Mouse (Mus musculus): ENCODE data around the gene Pptc7. TPM values are rescaled to one million over a fixed set of nuclear protein-coding genes. Genes with fewer than 3 reads are reported as not detected.

Gene Pptc7
- polyA plus RNA-seq, 1 experiment: 7.2 TPM

GRCm38 (mm10) chr5:122320205-122320781, 36.1 kb downstream of the Pptc7 start:
- H3K4me1 ChIP-seq (ENCODE audit: control insufficient read depth, insufficient read depth, low read length): peaks cover 2% of the 10 kb centered on the region; the same call in 1 of the 2 replicates
- H3K27ac ChIP-seq (ENCODE audit: control insufficient read depth, insufficient read depth, low read depth, low read length, poor library complexity): no peak overlapping the region
- 93% methylated on average over 12 of the region's 12 CpGs for WGBS
- no peak overlapping the region for H3K4me3 ChIP-seq (replicated peaks; ENCODE audit: control insufficient read depth, low read depth, low read length)
- TF ChIP-seq POLR2A (IDR thresholded peaks at IDR 0.05; ENCODE audit: borderline replicate concordance, control insufficient read depth, low read depth, low read length): no peak

GRCm38 (mm10) chr5:122323523-122323922, 39.4 kb downstream of the Pptc7 start:
- Histone ChIP-seq H3K4me3 (replicated peaks; ENCODE audit: control insufficient read depth, low read depth, low read length) (no peak overlapping the region), H3K27ac (ENCODE audit: control insufficient read depth, insufficient read depth, low read depth, low read length, poor library complexity) (no peak overlapping the region), H3K4me1 (ENCODE audit: control insufficient read depth, insufficient read depth, low read length) (no peaks in the 10 kb centered on the region)
- WGBS: 90% methylated on average over 8 of the region's 8 CpGs
- no peak for TF ChIP-seq CTCF (IDR thresholded peaks at IDR 0.05; ENCODE audit: control insufficient read depth, insufficient read depth, low read length)
- no peak for TF ChIP-seq POLR2A (IDR thresholded peaks at IDR 0.05; ENCODE audit: borderline replicate concordance, control insufficient read depth, low read depth, low read length)

- WGBS: 85% methylated on average over 23 of the region's 23 CpGs
- no peak overlapping the region for H3K27ac ChIP-seq (ENCODE audit: control insufficient read depth, insufficient read depth, low read depth, low read length, poor library complexity)
- H3K4me3 ChIP-seq (replicated peaks; ENCODE audit: control insufficient read depth, low read depth, low read length): no peak overlapping the region
- H3K4me1 ChIP-seq (ENCODE audit: control insufficient read depth, insufficient read depth, low read length): no peaks in the 10 kb centered on the region
- no peak for TF ChIP-seq CTCF (IDR thresholded peaks at IDR 0.05; ENCODE audit: control insufficient read depth, insufficient read depth, low read length)
- TF ChIP-seq POLR2A (IDR thresholded peaks at IDR 0.05; ENCODE audit: borderline replicate concordance, control insufficient read depth, low read depth, low read length): no peak
Measured at GRCm38 (mm10) chr5:122324608-122325431, 40.7 kb downstream of the Pptc7 start.

- no peak for TF ChIP-seq CTCF (IDR thresholded peaks at IDR 0.05; ENCODE audit: control insufficient read depth, insufficient read depth, low read length)
- no peak for TF ChIP-seq POLR2A (IDR thresholded peaks at IDR 0.05; ENCODE audit: borderline replicate concordance, control insufficient read depth, low read depth, low read length)
- no peak overlapping the region; the same call in 1 of the 2 replicates for H3K27ac ChIP-seq (ENCODE audit: control insufficient read depth, insufficient read depth, low read depth, low read length, poor library complexity)
- WGBS: 87% methylated on average over 8 of the region's 8 CpGs
- H3K4me3 ChIP-seq (replicated peaks; ENCODE audit: control insufficient read depth, low read depth, low read length): no peak overlapping the region
- no peaks in the 10 kb centered on the region for H3K4me1 ChIP-seq (ENCODE audit: control insufficient read depth, insufficient read depth, low read length)
Measured at GRCm38 (mm10) chr5:122325477-122325876, 41.3 kb downstream of the Pptc7 start.

- no peak overlapping the region for H3K27ac ChIP-seq (ENCODE audit: control insufficient read depth, insufficient read depth, low read depth, low read length, poor library complexity)
- no peak overlapping the region for H3K4me3 ChIP-seq (replicated peaks; ENCODE audit: control insufficient read depth, low read depth, low read length)
- no peaks in the 10 kb centered on the region for H3K4me1 ChIP-seq (ENCODE audit: control insufficient read depth, insufficient read depth, low read length)
- TF ChIP-seq CTCF (IDR thresholded peaks at IDR 0.05; ENCODE audit: control insufficient read depth, insufficient read depth, low read length) (no peak), POLR2A (IDR thresholded peaks at IDR 0.05; ENCODE audit: borderline replicate concordance, control insufficient read depth, low read depth, low read length) (no peak)
- 85% methylated on average over 3 of the region's 3 CpGs for WGBS
Measured at GRCm38 (mm10) chr5:122327283-122327682, 43.1 kb downstream of the Pptc7 start.

GRCm38 (mm10) chr5:122330269-122330668, 46.1 kb downstream of the Pptc7 start:
- H3K4me1 ChIP-seq (ENCODE audit: control insufficient read depth, insufficient read depth, low read length): no peaks in the 10 kb centered on the region
- no peak overlapping the region for H3K27ac ChIP-seq (ENCODE audit: control insufficient read depth, insufficient read depth, low read depth, low read length, poor library complexity)
- no peak overlapping the region for H3K4me3 ChIP-seq (replicated peaks; ENCODE audit: control insufficient read depth, low read depth, low read length)
- TF ChIP-seq CTCF (IDR thresholded peaks at IDR 0.05; ENCODE audit: control insufficient read depth, insufficient read depth, low read length): no peak
- no peak for TF ChIP-seq POLR2A (IDR thresholded peaks at IDR 0.05; ENCODE audit: borderline replicate concordance, control insufficient read depth, low read depth, low read length)
- 70% methylated on average over 4 of the region's 4 CpGs for WGBS

- Histone ChIP-seq H3K27ac (ENCODE audit: control insufficient read depth, insufficient read depth, low read depth, low read length, poor library complexity) (no peak overlapping the region), H3K4me3 (replicated peaks; ENCODE audit: control insufficient read depth, low read depth, low read length) (no peak overlapping the region), H3K4me1 (ENCODE audit: control insufficient read depth, insufficient read depth, low read length) (no peaks in the 10 kb centered on the region)
- TF ChIP-seq POLR2A (IDR thresholded peaks at IDR 0.05; ENCODE audit: borderline replicate concordance, control insufficient read depth, low read depth, low read length) (no peak), CTCF (IDR thresholded peaks at IDR 0.05; ENCODE audit: control insufficient read depth, insufficient read depth, low read length) (no peak)
- WGBS: 38% methylated on average over 3 of the region's 3 CpGs
Measured at GRCm38 (mm10) chr5:122334682-122335081, 50.5 kb downstream of the Pptc7 start.

GRCm38 (mm10) chr5:122336554-122337294, 52.6 kb downstream of the Pptc7 start:
- H3K27ac ChIP-seq (ENCODE audit: control insufficient read depth, insufficient read depth, low read depth, low read length, poor library complexity): no peak overlapping the region
- TF ChIP-seq POLR2A (IDR thresholded peaks at IDR 0.05; ENCODE audit: borderline replicate concordance, control insufficient read depth, low read depth, low read length) (no peak), CTCF (IDR thresholded peaks at IDR 0.05; ENCODE audit: control insufficient read depth, insufficient read depth, low read length) (no peak)
- WGBS: 80% methylated on average over 7 of the region's 7 CpGs

More at GRCm38 (mm10) chr5:122336554-122337294, 52.6 kb downstream of the Pptc7 start:
- no peaks in the 10 kb centered on the region for H3K4me1 ChIP-seq (ENCODE audit: control insufficient read depth, insufficient read depth, low read length)
- H3K4me3 ChIP-seq (replicated peaks; ENCODE audit: control insufficient read depth, low read depth, low read length): no peak overlapping the region
